Mouse (Mus musculus): ENCODE data around the gene Tasp1.

- TF ChIP-seq CTCF (IDR thresholded peaks at IDR 0.05; ENCODE audit: control insufficient read depth, insufficient read depth, insufficient replicate concordance, low read depth, low read length) (no peak), POLR2A (IDR thresholded peaks at IDR 0.05; ENCODE audit: control insufficient read depth, low read depth, low read length) (no peak)
Observed at GRCm38 (mm10) chr2:139937581-139937980, 129.0 kb downstream of the Tasp1 start.

Data from testis, adult 2 months (tissue).